Comparison of ENCODE assay signal across 8 mouse cellular contexts in the genomic region with DNA sequence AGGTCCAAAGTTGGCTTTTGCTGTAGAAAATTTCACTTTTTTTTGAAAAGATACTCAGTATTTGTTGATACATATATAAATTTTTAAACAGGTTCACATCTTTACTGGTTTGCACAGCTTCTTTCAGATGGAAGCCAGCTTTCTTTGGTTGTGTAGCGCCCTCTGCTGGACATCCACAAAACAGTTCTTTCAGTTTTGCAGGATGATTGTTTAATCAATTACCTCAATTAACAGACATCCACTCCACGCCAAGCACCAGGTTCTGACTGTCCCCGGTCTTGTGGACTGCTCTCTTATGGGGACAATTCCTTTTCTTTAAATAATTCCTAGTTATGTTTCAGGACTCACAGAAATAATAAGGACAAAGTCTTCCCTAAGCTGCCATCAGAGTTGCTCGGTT. TPM values are rescaled to one million over a fixed set of nuclear protein-coding genes. Genes with fewer than 3 reads are reported as not detected.
DNase-seq lines count a peak whose midpoint lies in the region; TF ChIP-seq lines count a peak whose summit lies in the region.

No protein-coding gene starts in this region.

- H3K27ac ChIP-seq in gastrocnemius, adult 2 months: no peak overlapping the region
- H3K27ac ChIP-seq in CH12.LX (ENCODE audit: insufficient read depth, low read depth): no peak overlapping the region
- H3K27ac ChIP-seq in cerebellum, adult 2 months (ENCODE audit: insufficient read depth, low read length): no peak overlapping the region

- DNase-seq in gastrocnemius, adult 2 months: peak; percentile 63
- no peak for DNase-seq in gastrocnemius, adult 8-10 months (ENCODE audit: low spot score in 2 of 2)
- DNase-seq in CH12.LX (ENCODE audit: extremely low read depth): peak; percentile 85
- DNase-seq in cerebellum, adult 2 months: peak; percentile 38 to 41
- DNase-seq in gastrocnemius, postnatal 10 days: peak; percentile 61
- peak; percentile 15 to 77 for DNase-seq in layer of hippocampus, adult 18-20 months (ENCODE audit: low spot score in 2 of 2)
- peak; percentile 51 for DNase-seq in lung, postnatal 25 days (ENCODE audit: low spot score)
- DNase-seq in splenic B cell, adult 2 months (ENCODE audit: low read depth, low spot score): peak; percentile 70

- H3K4me1 ChIP-seq in CH12.LX (ENCODE audit: control insufficient read depth in 1 of 2, insufficient read depth in 2 of 2): peaks cover 5 to 18% of the 10 kb centered on the region in 2 experiments; a peak in 3 of 4 replicates
- H3K4me1 ChIP-seq in cerebellum, adult 2 months (ENCODE audit: control insufficient read depth, insufficient read depth, low read length): no peaks in the 10 kb centered on the region

- no peaks in the 10 kb centered on the region for H3K79me2 ChIP-seq in CH12.LX (replicated peaks; ENCODE audit: control insufficient read depth, extremely low read depth, insufficient read depth, poor library complexity, severe bottlenecking)

- peaks cover 2% of the 10 kb centered on the region for H3K27me3 ChIP-seq in CH12.LX (replicated peaks)
- H3K27me3 ChIP-seq in cerebellum, adult 2 months (ENCODE audit: control insufficient read depth, insufficient read depth, low read length): no peaks in the 10 kb centered on the region
- H3K27me3 ChIP-seq in splenic B cell, adult 2 months (ENCODE audit: control insufficient read depth, insufficient read depth, low read length, poor library complexity, severe bottlenecking): no peaks in the 10 kb centered on the region

- H3K36me3 ChIP-seq in CH12.LX (replicated peaks in 1 of 2; ENCODE audit: control insufficient read depth in 1 of 2, insufficient read depth in 1 of 2, low read length in 1 of 2): no peaks in the 10 kb centered on the region
- no peaks in the 10 kb centered on the region for H3K36me3 ChIP-seq in splenic B cell, adult 2 months (ENCODE audit: control insufficient read depth, insufficient read depth, low read length, poor library complexity, severe bottlenecking)

- dilution Hi-C loops in CH12.LX (cut with MboI; ENCODE audit: extremely low pct_ligation_motif_present, extremely low pct_unique_long_range_greater_than_20kb, low sequenced_read_pairs): loop anchor here (25.0 kb wide), 1 partner anchor 236 kb away; a partner anchor contains a TSS

- peak; percentile 99 for TF ChIP-seq RAD21 in CH12.LX (IDR thresholded peaks at IDR 0.05; ENCODE audit: low read depth, low read length)

- H3K4me3 ChIP-seq in gastrocnemius, adult 2 months: no peak overlapping the region
- H3K4me3 ChIP-seq in CH12.LX (replicated peaks in 1 of 3; ENCODE audit: low read depth in 2 of 3, low read length in 2 of 3, poor library complexity in 1 of 3): no peak overlapping the region
- H3K4me3 ChIP-seq in cerebellum, adult 2 months (replicated peaks; ENCODE audit: insufficient read depth, low read depth, low read length): no peak overlapping the region

- no peak overlapping the region for H3K9ac ChIP-seq in CH12.LX (ENCODE audit: insufficient read depth, low read depth)

- TF ChIP-seq CTCF in gastrocnemius, adult 2 months (IDR thresholded peaks at IDR 0.05): peak; percentile 90
- peak; percentile 92 to 98 for TF ChIP-seq CTCF in CH12.LX (conservative IDR thresholded peaks at IDR 0.05 in 1 of 2, IDR thresholded peaks at IDR 0.05 in 1 of 2; ENCODE audit: low read depth in 2 of 2, low read length in 2 of 2)
- peak; percentile 23; the same call in 1 of the 2 replicates for TF ChIP-seq CTCF in cerebellum, adult 2 months (IDR thresholded peaks at IDR 0.05; ENCODE audit: borderline replicate concordance, insufficient read depth, low read depth, low read length)

- intact Hi-C loops in gastrocnemius, adult 2 months (cut with DNase I): loop anchor here (1.0 to 5.0 kb wide), 2 partner anchors 194 to 619 kb away; no protein-coding TSS in a partner anchor

- in situ Hi-C loops in CH12.LX (cut with MboI; ENCODE audit: low pct_ligation_motif_present, low pct_unique_long_range_greater_than_20kb, low sequenced_read_pairs): loop anchor here (10.0 kb wide), 1 partner anchor 591 kb away; no protein-coding TSS in a partner anchor

- TF ChIP-seq POLR2A in CH12.LX (IDR thresholded peaks at IDR 0.05; ENCODE audit: low read depth, low read length): no peak
- no peak for TF ChIP-seq POLR2A in cerebellum, adult 2 months (IDR thresholded peaks at IDR 0.05; ENCODE audit: borderline replicate concordance, insufficient read depth, low read length)

- peak overlapping the region; percentile 93 for H3K4me2 ChIP-seq in CH12.LX (ENCODE audit: insufficient read depth, low read depth, poor library complexity, severe bottlenecking)

- no peaks in the 10 kb centered on the region for H3K9me3 ChIP-seq in CH12.LX (replicated peaks; ENCODE audit: low read length)

- WGBS in cerebellum, adult 2 months: 20% methylated on average over 4 of the region's 4 CpGs

- no peak for TF ChIP-seq EP300 in CH12.LX (IDR thresholded peaks at IDR 0.05; ENCODE audit: low read length)

TF ChIP-seq in CH12.LX, 34 proteins besides CTCF, POLR2A, EP300 and RAD21:
- no peak; the same call in 1 of the 2 replicates for TF ChIP-seq JUND (conservative IDR thresholded peaks at IDR 0.05; ENCODE audit: low read depth, low read length)
- TF ChIP-seq SMC3 (IDR thresholded peaks at IDR 0.05; ENCODE audit: low read depth, low read length): peak; percentile 88
- peak; percentile 79 for TF ChIP-seq ZC3H11A (IDR thresholded peaks at IDR 0.05; ENCODE audit: low read depth, low read length)

RNA-seq across cellular contexts. Expression of a gene that starts 17.9 kb away (rescaled TPM):
- 1 to 10 TPM; 1.5 to 5.5 TPM for total RNA-seq in gastrocnemius, adult 2 months (2021)
- total RNA-seq in gastrocnemius, adult 8-10 months (2022): 1 to 10 TPM; 1.7 to 3.7 (median 2.1) TPM
- 8.3 and 16.1 TPM in 2 replicates for total RNA-seq in CH12.LX (2012; rRNA removed)
- total RNA-seq in CH12.LX (2014; rRNA removed): 1.3 and 1.8 TPM in 2 replicates
- polyA plus RNA-seq in CH12.LX (2012; ENCODE audit: insufficient read length, low read depth): 4.7 and 4.8 TPM in 2 replicates
- polyA plus RNA-seq in cerebellum, adult 2 months (2012; rRNA removed): 1.7 and 2.4 TPM in 2 replicates
- total RNA-seq in gastrocnemius, postnatal 10 days (2021): 1 to 10 TPM; 2.2 to 3.2 TPM
- 1 to 10 TPM; 1.4 TPM for total RNA-seq in layer of hippocampus, adult 18-20 months (2021)

RNA-seq across cellular contexts. Expression of a gene that starts 54.2 kb away (rescaled TPM):
- 10 to 100 TPM in 1 of 2 experiments, 1 to 10 TPM in 1; 6.3 to 28.4 TPM for total RNA-seq in gastrocnemius, adult 2 months (2021)
- 1 to 10 TPM; 3.0 to 7.7 (median 5.5) TPM for total RNA-seq in gastrocnemius, adult 8-10 months (2022)
- total RNA-seq in CH12.LX (2012; rRNA removed): 5.7 and 8.1 TPM in 2 replicates
- total RNA-seq in CH12.LX (2014; rRNA removed): 2.7 and 2.8 TPM in 2 replicates
- 2.5 and 2.7 TPM in 2 replicates for polyA plus RNA-seq in CH12.LX (2012; ENCODE audit: insufficient read length, low read depth)
- 1.5 and 1.7 TPM in 2 replicates for polyA plus RNA-seq in cerebellum, adult 2 months (2012; rRNA removed)
- total RNA-seq in gastrocnemius, postnatal 10 days (2021): 1 to 10 TPM; 4.3 to 5.8 TPM
- total RNA-seq in layer of hippocampus, adult 18-20 months (2021): 1 to 10 TPM; 2.0 to 2.3 TPM

Comparison
In these comparisons a context has a peak if more than half of its experiments do, and no peak if none do; other contexts are left out.
1. DNase-seq: peak in gastrocnemius, adult 2 months (single experiment), CH12.LX (single experiment), cerebellum, adult 2 months (2 of 2), gastrocnemius, postnatal 10 days (single experiment), layer of hippocampus, adult 18-20 months (2 of 2), lung, postnatal 25 days (single experiment) and splenic B cell, adult 2 months (single experiment); none in gastrocnemius, adult 8-10 months (0 of 2).
2. CTCF ChIP-seq: peak in every context shown above with its lines; median percentile 95 in CH12.LX; 90 in gastrocnemius, adult 2 months; 23 in cerebellum, adult 2 months.